Mouse (Mus musculus) spleen, adult 18-20 months (tissue): ENCODE measurements at regions not wholly inside any gene's neighbourhood (a gene's known extent, or its start where the extent isn't known, plus 50 kb on each side); places are given as distances from the start of the nearest gene placed in this dataset.

ENCODE experiments used
- DNase-seq, 2 experiments: peaks; one replicate each; pipeline ENCODE4 v3.0.0; 2022; ENCODE audit warnings: mixed read lengths in 2 of 2

GRCm38 (mm10) chr13:119140436-119140835 is 288.0 kb upstream of the Paip1 start:
- no peak for DNase-seq

- no peak for DNase-seq
Measured at GRCm38 (mm10) chr13:119143351-119143750, 285.1 kb upstream of the Paip1 start.

GRCm38 (mm10) chr13:119145713-119146112 is 282.7 kb upstream of the Paip1 start:
- DNase-seq: no peak

GRCm38 (mm10) chr13:119147701-119148100 is 280.7 kb upstream of the Paip1 start:
- DNase-seq: no peak

- DNase-seq: no peak
Measured at GRCm38 (mm10) chr13:119149141-119149540, 279.3 kb upstream of the Paip1 start.

- no peak for DNase-seq
Measured at GRCm38 (mm10) chr13:119150847-119151548, 277.4 kb upstream of the Paip1 start.

GRCm38 (mm10) chr13:119177753-119178152 is 250.6 kb upstream of the Paip1 start:
- no peak for DNase-seq

GRCm38 (mm10) chr13:119178212-119178611 is 250.2 kb upstream of the Paip1 start:
- DNase-seq: no peak

- DNase-seq: no peak
Measured at GRCm38 (mm10) chr13:119179157-119179920, 249.1 kb upstream of the Paip1 start.

- no peak for DNase-seq
Measured at GRCm38 (mm10) chr13:119184322-119184877, 244.0 kb upstream of the Paip1 start.

GRCm38 (mm10) chr13:119185567-119186143 is 242.7 kb upstream of the Paip1 start:
- DNase-seq: no peak

- no peak for DNase-seq
Measured at GRCm38 (mm10) chr13:119231556-119231955, 196.8 kb upstream of the Paip1 start.

GRCm38 (mm10) chr13:119232100-119233029 is 196.0 kb upstream of the Paip1 start:
- no peak for DNase-seq

GRCm38 (mm10) chr13:119233030-119233385 is 195.4 kb upstream of the Paip1 start:
- no peak for DNase-seq

GRCm38 (mm10) chr13:119233869-119234268 is 194.5 kb upstream of the Paip1 start:
- DNase-seq: no peak

- DNase-seq: no peak
Measured at GRCm38 (mm10) chr13:119242358-119242757, 186.0 kb upstream of the Paip1 start.

- DNase-seq: no peak
Measured at GRCm38 (mm10) chr13:119247101-119247500, 181.3 kb upstream of the Paip1 start.

- no peak for DNase-seq
Measured at GRCm38 (mm10) chr13:119252006-119252405, 176.4 kb upstream of the Paip1 start.

GRCm38 (mm10) chr13:119256350-119256749 is 172.1 kb upstream of the Paip1 start:
- no peak for DNase-seq

- DNase-seq: no peak
Measured at GRCm38 (mm10) chr13:119258515-119258914, 169.9 kb upstream of the Paip1 start.

GRCm38 (mm10) chr13:119263561-119263960 is 164.8 kb upstream of the Paip1 start:
- DNase-seq: no peak

GRCm38 (mm10) chr13:119267608-119268300 is 160.6 kb upstream of the Paip1 start:
- no peak for DNase-seq
